Mouse (Mus musculus) central nervous system, embryonic 11.5 days (tissue): ENCODE results near the gene Parp12. TPM values are rescaled to one million over a fixed set of nuclear protein-coding genes. Genes with fewer than 3 reads are reported as not detected.

Source experiments
- polyA plus RNA-seq: library from polyadenylated mRNA; depleted of rRNA; stranded (reverse); fragments of >200 nt; gene quantifications from 2 replicates; pipeline ENCODE4 v1.2.3, GENCODE M21; 2012; rRNA removed

Gene Parp12
- 3.4 and 5.1 TPM in 2 replicates for polyA plus RNA-seq

DNA sequence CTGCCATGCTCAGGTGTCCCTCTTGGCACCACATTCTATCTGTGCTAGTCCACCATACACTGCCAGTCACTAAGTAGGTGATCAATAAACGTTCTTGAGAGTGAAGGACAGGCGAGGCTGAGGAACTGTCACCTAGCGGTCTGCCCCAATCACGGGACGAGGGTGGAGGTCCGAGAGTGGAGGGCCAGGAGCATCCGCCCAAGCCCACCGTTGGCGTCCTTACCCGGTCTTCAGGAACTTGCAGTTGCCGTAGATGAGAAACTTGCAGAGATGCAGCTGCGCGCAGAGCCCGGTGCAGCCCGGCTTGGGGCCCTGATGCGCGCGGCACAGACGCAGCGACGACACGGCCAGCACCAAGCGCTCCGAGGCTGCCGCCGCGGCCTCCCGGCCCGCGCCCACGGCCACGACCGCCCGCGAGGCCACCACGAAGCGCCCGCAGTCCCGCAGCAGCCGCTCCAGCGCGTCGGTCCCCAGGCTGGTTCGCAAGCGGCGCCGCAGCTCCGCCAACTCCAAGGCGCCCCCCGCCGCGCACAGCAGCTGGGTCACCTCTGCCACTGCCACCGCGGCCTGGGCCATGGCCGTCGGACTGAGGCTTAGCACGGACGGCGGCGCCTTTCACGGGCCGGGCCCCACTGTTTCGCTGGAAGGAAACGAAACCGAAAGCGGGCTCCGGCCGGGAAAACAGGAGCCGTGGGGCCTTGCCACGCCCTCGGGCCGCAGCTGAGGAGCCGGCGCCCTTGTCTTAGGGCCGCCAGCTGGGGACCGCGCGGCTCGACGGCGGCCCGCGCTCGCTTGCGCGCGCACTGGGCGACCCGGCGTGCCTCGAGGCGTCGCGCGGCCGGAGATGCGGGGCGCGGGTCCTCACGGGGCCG, at the start of gene Parp12:
Parp12 (minus strand) TSS at position 766 of the 872 bp plus-strand sequence.

Other genes with a start within 250 kb of the Parp12 start
- gene Tbxas1, start 242.9 kb downstream of the Parp12 start, polyA plus RNA-seq, result 1.3 and 2.1 TPM in 2 replicates
- 23.3 and 29.4 TPM in 2 replicates for gene Hipk2, start 242.2 kb downstream of the Parp12 start, polyA plus RNA-seq
- 8.0 and 11.3 TPM in 2 replicates for gene Kdm7a, start 88.4 kb upstream of the Parp12 start, polyA plus RNA-seq